Mouse (Mus musculus): ENCODE results near the gene 2610318N02Rik.
A peak's percentile ranks its signal among the peaks of the same experiment; 100 is the strongest.

DNA sequence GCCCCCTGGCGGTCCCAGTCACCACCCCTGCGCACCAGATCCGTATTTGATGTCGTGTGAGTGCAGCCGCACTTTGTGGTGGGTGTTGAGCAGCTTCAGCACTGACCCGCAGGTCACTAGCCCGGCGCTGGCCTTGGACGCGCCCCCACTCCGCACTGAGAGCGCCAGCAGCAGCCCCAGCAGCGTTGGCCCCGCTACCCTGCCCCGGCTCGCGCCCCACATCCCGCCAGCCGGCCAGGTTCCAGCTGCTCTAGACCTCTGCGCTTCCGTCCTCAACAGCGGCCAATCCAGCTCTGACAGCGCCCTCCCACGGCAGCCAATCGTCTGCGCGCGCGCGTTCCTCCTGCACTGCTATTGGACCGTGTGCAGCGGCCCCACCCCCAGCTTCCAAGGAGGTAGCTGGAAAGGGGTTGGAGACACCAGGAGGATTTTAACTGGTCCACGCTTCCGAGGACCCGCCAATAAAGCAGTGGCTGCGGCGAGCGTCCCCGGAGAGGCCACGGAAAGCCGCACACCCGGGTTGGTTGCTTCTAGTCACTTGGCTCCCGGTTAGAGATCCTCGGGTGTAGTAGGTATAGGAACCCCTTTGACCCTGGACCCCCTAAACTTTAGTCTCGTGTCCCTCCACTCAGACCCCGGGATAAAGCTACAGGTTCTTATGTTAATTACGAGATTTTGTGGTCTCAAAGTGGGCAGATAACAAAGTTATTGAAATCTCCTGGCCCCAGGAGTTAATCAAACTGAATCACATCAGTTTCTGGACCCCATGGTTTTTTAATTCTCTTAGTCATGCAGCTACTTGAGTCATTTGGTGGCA, 7.3 kb upstream of the 2610318N02Rik start, which contains the start of gene Sdf2l1:
- TF ChIP-seq CTCF (IDR thresholded peaks at IDR 0.05; ENCODE audit: insufficient read depth, low read depth, low read length) (peak; percentile 40; the same call in 1 of the 2 replicates), POLR2A (IDR thresholded peaks at IDR 0.05; ENCODE audit: insufficient read depth, low read depth, low read length) (peak; percentile 71)
